Comparison of ENCODE assay signal across 8 mouse cellular contexts in genomic region chr16:79168193-79168592, GRCm38 (mm10).
DNase-seq lines count a peak whose midpoint lies in the region; ATAC-seq and TF ChIP-seq lines count a peak whose summit lies in the region.

No protein-coding gene starts in this region.

- no peak for TF ChIP-seq POLR2A in bone marrow macrophage, adult 2 months (IDR thresholded peaks at IDR 0.05; ENCODE audit: borderline replicate concordance, low read depth, low read length)

- no peak; the same call in 1 of the 2 replicates for ATAC-seq in neural tube, embryonic 15.5 days (ENCODE audit: low FRiP score)
- ATAC-seq in embryonic facial prominence, embryonic 14.5 days (ENCODE audit: low read depth), result no peak
- peak; percentile 67; the same call in 1 of the 2 replicates for ATAC-seq in intestine, embryonic 15.5 days

- H3K9me3 ChIP-seq in neural tube, embryonic 15.5 days (replicated peaks), result no peaks in the 10 kb centered on the region
- H3K9me3 ChIP-seq in embryonic facial prominence, embryonic 14.5 days (ENCODE audit: control insufficient read depth, low read length), result no peaks in the 10 kb centered on the region
- no peaks in the 10 kb centered on the region for H3K9me3 ChIP-seq in intestine, embryonic 15.5 days

- no peak overlapping the region for H3K4me3 ChIP-seq in neural tube, embryonic 15.5 days (replicated peaks)
- H3K4me3 ChIP-seq in bone marrow macrophage, adult 2 months (ENCODE audit: insufficient read depth, low read length), result no peak overlapping the region
- H3K4me3 ChIP-seq in embryonic facial prominence, embryonic 14.5 days (ENCODE audit: low read depth, low read length), result no peak overlapping the region
- H3K4me3 ChIP-seq in intestine, embryonic 15.5 days (replicated peaks), result no peak overlapping the region

- H3K4me2 ChIP-seq in neural tube, embryonic 15.5 days, result no peak overlapping the region
- no peak overlapping the region for H3K4me2 ChIP-seq in embryonic facial prominence, embryonic 14.5 days (ENCODE audit: low read depth, low read length)
- H3K4me2 ChIP-seq in intestine, embryonic 15.5 days (replicated peaks), result no peak overlapping the region

- H3K4me1 ChIP-seq in neural tube, embryonic 15.5 days, result no peaks in the 10 kb centered on the region
- H3K4me1 ChIP-seq in bone marrow macrophage, adult 2 months (ENCODE audit: control insufficient read depth, insufficient read depth, low read length), result no peaks in the 10 kb centered on the region
- H3K4me1 ChIP-seq in embryonic facial prominence, embryonic 14.5 days (ENCODE audit: control insufficient read depth, insufficient read depth, low read length), result no peaks in the 10 kb centered on the region
- no peaks in the 10 kb centered on the region for H3K4me1 ChIP-seq in intestine, embryonic 15.5 days (replicated peaks)

- peak; percentile 66 for DNase-seq in neural tube, embryonic 10.5 days (ENCODE audit: extremely low spot score, low spot score)
- peak; percentile 83 for DNase-seq in embryonic facial prominence, embryonic 14.5 days (ENCODE audit: low spot score)
- DNase-seq in left cerebral cortex, postnatal 36 days (ENCODE audit: low spot score in 2 of 2), result peak; percentile 47 to 71
- DNase-seq in retina, embryonic 14.5 days (ENCODE audit: low spot score), result peak; percentile 92
- DNase-seq in spleen, postnatal 4 days (ENCODE audit: low spot score in 2 of 2), result no peak

- no peaks in the 10 kb centered on the region for H3K27me3 ChIP-seq in neural tube, embryonic 15.5 days (replicated peaks)
- no peaks in the 10 kb centered on the region for H3K27me3 ChIP-seq in embryonic facial prominence, embryonic 14.5 days (replicated peaks; ENCODE audit: control insufficient read depth, insufficient read depth, low read length)
- no peaks in the 10 kb centered on the region for H3K27me3 ChIP-seq in intestine, embryonic 15.5 days (replicated peaks)

- no peaks in the 10 kb centered on the region for H3K36me3 ChIP-seq in neural tube, embryonic 15.5 days
- H3K36me3 ChIP-seq in embryonic facial prominence, embryonic 14.5 days (ENCODE audit: control insufficient read depth, insufficient read depth, low read length), result no peaks in the 10 kb centered on the region
- H3K36me3 ChIP-seq in intestine, embryonic 15.5 days, result no peaks in the 10 kb centered on the region

- no peak overlapping the region for H3K9ac ChIP-seq in neural tube, embryonic 15.5 days (replicated peaks)
- H3K9ac ChIP-seq in embryonic facial prominence, embryonic 14.5 days (ENCODE audit: low read depth, low read length), result no peak overlapping the region
- no peak overlapping the region for H3K9ac ChIP-seq in intestine, embryonic 15.5 days

- WGBS in neural tube, embryonic 15.5 days, result 13% methylated on average over 8 of the region's 8 CpGs
- WGBS in embryonic facial prominence, embryonic 14.5 days, result 12% methylated on average over 8 of the region's 8 CpGs
- 10% methylated on average over 8 of the region's 8 CpGs for WGBS in intestine, embryonic 15.5 days

- intact Hi-C loops in left cerebral cortex, postnatal 36 days (cut with DNase I), result no loop called here

- H3K27ac ChIP-seq in neural tube, embryonic 15.5 days (replicated peaks), result no peak overlapping the region
- no peak overlapping the region for H3K27ac ChIP-seq in bone marrow macrophage, adult 2 months (ENCODE audit: insufficient read depth, low read depth, low read length)
- H3K27ac ChIP-seq in embryonic facial prominence, embryonic 14.5 days (replicated peaks; ENCODE audit: low read depth, low read length), result no peak overlapping the region
- no peak overlapping the region for H3K27ac ChIP-seq in intestine, embryonic 15.5 days

- peak; percentile 64; the same call in 1 of the 2 replicates for TF ChIP-seq CTCF in bone marrow macrophage, adult 2 months (IDR thresholded peaks at IDR 0.05; ENCODE audit: low read depth, low read length)

Comparison
In these comparisons a context has a peak if more than half of its experiments do, and no peak if none do; other contexts are left out.
1. DNase-seq: peak in neural tube, embryonic 10.5 days (single experiment), embryonic facial prominence, embryonic 14.5 days (single experiment), left cerebral cortex, postnatal 36 days (2 of 2) and retina, embryonic 14.5 days (single experiment); none in spleen, postnatal 4 days (0 of 2).